21 mouse cellular contexts compared by ENCODE assay signal in genomic region chr3:86837386-86837785, GRCm38 (mm10).
A peak's percentile ranks its signal among the peaks of the same experiment; 100 is the strongest.
DNase-seq lines count a peak whose midpoint lies in the region; ATAC-seq lines count a peak whose summit lies in the region.
"Had no signal": no experiment of that assay in that cellular context is flagged by ENCODE, and none has a peak within 500 bp of the region (broad histone marks: within the 10 kb centered on the region; RNA-seq: fewer than 3 reads in every experiment).

No protein-coding gene starts in this region.

- ATAC-seq in hindbrain, embryonic 12.5 days (ENCODE audit: low FRiP score), result no peak
- no peak for ATAC-seq in hindbrain, embryonic 11.5 days (ENCODE audit: low FRiP score)
- ATAC-seq in intestine, embryonic 15.5 days, result no peak
- ATAC-seq: midbrain, embryonic 15.5 days had no signal

- intact Hi-C loops in left cerebral cortex, postnatal 36 days (cut with DNase I), result loop anchor here (5.0 kb wide), 1 partner anchor 140 kb away; no protein-coding TSS in a partner anchor

- no peaks in the 10 kb centered on the region for H3K27me3 ChIP-seq in hindbrain, embryonic 12.5 days
- H3K27me3 ChIP-seq in hindbrain, embryonic 11.5 days (ENCODE audit: control insufficient read depth, insufficient read depth, low read length), result no peaks in the 10 kb centered on the region
- H3K27me3 ChIP-seq in intestine, embryonic 15.5 days (replicated peaks), result no peaks in the 10 kb centered on the region
- H3K27me3 ChIP-seq: limb, embryonic 12.5 days; liver, embryonic 13.5 days; lung, embryonic 15.5 days; midbrain, embryonic 15.5 days; stomach, embryonic 15.5 days had no signal

- peaks cover 25% of the 10 kb centered on the region for H3K4me1 ChIP-seq in hindbrain, embryonic 12.5 days
- no peaks in the 10 kb centered on the region for H3K4me1 ChIP-seq in hindbrain, embryonic 11.5 days (replicated peaks; ENCODE audit: control insufficient read depth, insufficient read depth, low read length)
- no peaks in the 10 kb centered on the region for H3K4me1 ChIP-seq in intestine, embryonic 15.5 days (replicated peaks)
- H3K4me1 ChIP-seq: liver, embryonic 13.5 days; lung, embryonic 15.5 days; stomach, embryonic 15.5 days had no signal

- H3K27ac ChIP-seq in hindbrain, embryonic 12.5 days, result peak overlapping the region; percentile 35; the same call in 1 of the 2 replicates
- no peak overlapping the region for H3K27ac ChIP-seq in hindbrain, embryonic 11.5 days (ENCODE audit: low read depth, low read length)
- no peak overlapping the region for H3K27ac ChIP-seq in intestine, embryonic 15.5 days
- H3K27ac ChIP-seq: left cerebral cortex, adult 2 months; limb, embryonic 12.5 days; liver, embryonic 13.5 days; lung, embryonic 15.5 days; macrophage; midbrain, embryonic 15.5 days; stomach, embryonic 15.5 days had no signal

- H3K9ac ChIP-seq in hindbrain, embryonic 12.5 days, result no peak overlapping the region
- H3K9ac ChIP-seq in hindbrain, embryonic 11.5 days (ENCODE audit: low read depth, low read length), result no peak overlapping the region
- no peak overlapping the region for H3K9ac ChIP-seq in intestine, embryonic 15.5 days
- H3K9ac ChIP-seq: limb, embryonic 12.5 days; liver, embryonic 13.5 days; lung, embryonic 15.5 days; midbrain, embryonic 15.5 days; stomach, embryonic 15.5 days had no signal

- no peak overlapping the region for H3K4me2 ChIP-seq in hindbrain, embryonic 12.5 days (replicated peaks)
- no peak overlapping the region for H3K4me2 ChIP-seq in hindbrain, embryonic 11.5 days (replicated peaks; ENCODE audit: low read depth, low read length)
- H3K4me2 ChIP-seq in intestine, embryonic 15.5 days (replicated peaks), result no peak overlapping the region
- H3K4me2 ChIP-seq: heart, embryonic 11.5 days; limb, embryonic 12.5 days; liver, embryonic 13.5 days; lung, embryonic 15.5 days; midbrain, embryonic 15.5 days; stomach, embryonic 15.5 days had no signal

- 0 out of 2 replicates have a peak, but pooled peaks cover 4% of the 10 kb centered on the region for H3K36me3 ChIP-seq in hindbrain, embryonic 12.5 days
- no peaks in the 10 kb centered on the region for H3K36me3 ChIP-seq in hindbrain, embryonic 11.5 days (ENCODE audit: control insufficient read depth, insufficient read depth, low read length)
- H3K36me3 ChIP-seq in intestine, embryonic 15.5 days, result no peaks in the 10 kb centered on the region
- H3K36me3 ChIP-seq: limb, embryonic 12.5 days; liver, embryonic 13.5 days; lung, embryonic 15.5 days; midbrain, embryonic 15.5 days; stomach, embryonic 15.5 days had no signal

- 57% methylated on average over 5 of the region's 5 CpGs for WGBS in hindbrain, embryonic 12.5 days
- 65% methylated on average over 5 of the region's 5 CpGs for WGBS in hindbrain, embryonic 11.5 days
- 47% methylated on average over 5 of the region's 5 CpGs for WGBS in intestine, embryonic 15.5 days

- no peak for DNase-seq in hindbrain, embryonic 11.5 days (ENCODE audit: low spot score)
- DNase-seq in thymus, postnatal 0 days (ENCODE audit: low spot score), result peak; percentile 41
- DNase-seq in thymus, postnatal 14 days, result no peak
- peak; percentile 7 for DNase-seq in T-cell, adult 2 months (ENCODE audit: low spot score)
- no peak for DNase-seq in left cerebral cortex, postnatal 36 days (ENCODE audit: low spot score in 2 of 2)
- no peak for DNase-seq in c-Kit-positive CD71-positive TER-119-positive erythroid progenitor cells, embryonic 14.5 days (ENCODE audit: low spot score)
- DNase-seq: adrenal gland, postnatal 14 days; cerebellum, adult 9-10 months; gastrocnemius, postnatal 36 days; kidney, postnatal 10 days; liver, embryonic 13.5 days; spleen, adult 18-20 months had no signal

- no peak overlapping the region for H3K4me3 ChIP-seq in hindbrain, embryonic 12.5 days
- no peak overlapping the region for H3K4me3 ChIP-seq in hindbrain, embryonic 11.5 days (ENCODE audit: low read depth, low read length)
- H3K4me3 ChIP-seq in intestine, embryonic 15.5 days (replicated peaks), result no peak overlapping the region
- H3K4me3 ChIP-seq: left cerebral cortex, adult 2 months; limb, embryonic 12.5 days; liver, embryonic 13.5 days; lung, embryonic 15.5 days; midbrain, embryonic 15.5 days; stomach, embryonic 15.5 days had no signal

- H3K9me3 ChIP-seq in hindbrain, embryonic 12.5 days (replicated peaks), result no peaks in the 10 kb centered on the region
- no peaks in the 10 kb centered on the region for H3K9me3 ChIP-seq in hindbrain, embryonic 11.5 days (ENCODE audit: control insufficient read depth, low read length)
- no peaks in the 10 kb centered on the region for H3K9me3 ChIP-seq in intestine, embryonic 15.5 days
- H3K9me3 ChIP-seq: limb, embryonic 12.5 days; liver, embryonic 13.5 days; lung, embryonic 15.5 days; midbrain, embryonic 15.5 days; stomach, embryonic 15.5 days had no signal

Comparison
In these comparisons a context has a peak if more than half of its experiments do, and no peak if none do; other contexts are left out.
1. DNase-seq: peak in thymus, postnatal 0 days (single experiment) and T-cell, adult 2 months (single experiment); none in hindbrain, embryonic 11.5 days (single experiment), thymus, postnatal 14 days (single experiment), left cerebral cortex, postnatal 36 days (0 of 2) and c-Kit-positive CD71-positive TER-119-positive erythroid progenitor cells, embryonic 14.5 days (single experiment).